Mouse (Mus musculus) neural tube, embryonic 11.5 days (tissue): Measurements from ENCODE around the gene Lhx9. TPM values are rescaled to one million over a fixed set of nuclear protein-coding genes. Genes with fewer than 3 reads are reported as not detected.

Source experiments
- polyA plus RNA-seq: library from polyadenylated mRNA; unstranded; fragments of >200 nt; fragmentation: Nextera tagmentation; extraction: Ambion mirVana; gene quantifications from 2 replicates; pipeline ENCODE4 v1.2.1, GENCODE M21; 2014

Lhx9 gene
- polyA plus RNA-seq, 1 experiment from 2014 or later = 11.4 TPM

Other genes starting within 250 kb of the Lhx9 start
- 23.4 and 24.2 TPM in 2 replicates for gene Nek7, start 228.4 kb downstream of the Lhx9 start, polyA plus RNA-seq
- gene 2310009B15Rik, start 8.3 kb upstream of the Lhx9 start, polyA plus RNA-seq = 33.9 and 37.4 TPM in 2 replicates
- 10.6 and 12.7 TPM in 2 replicates for gene Dennd1b, start 114.9 kb upstream of the Lhx9 start, polyA plus RNA-seq